Mouse (Mus musculus) cerebellum, postnatal 36 days (tissue): ENCODE data around the gene Dera.
A peak's percentile ranks its signal among the peaks of the same experiment; 100 is the strongest.

Experiments
- DNase-seq, 2 experiments: peaks; one replicate each; pipeline ENCODE4 v3.0.0; 2021 to 2022; ENCODE audit warnings: mixed read lengths in 2 of 2

Dera gene

DNA sequence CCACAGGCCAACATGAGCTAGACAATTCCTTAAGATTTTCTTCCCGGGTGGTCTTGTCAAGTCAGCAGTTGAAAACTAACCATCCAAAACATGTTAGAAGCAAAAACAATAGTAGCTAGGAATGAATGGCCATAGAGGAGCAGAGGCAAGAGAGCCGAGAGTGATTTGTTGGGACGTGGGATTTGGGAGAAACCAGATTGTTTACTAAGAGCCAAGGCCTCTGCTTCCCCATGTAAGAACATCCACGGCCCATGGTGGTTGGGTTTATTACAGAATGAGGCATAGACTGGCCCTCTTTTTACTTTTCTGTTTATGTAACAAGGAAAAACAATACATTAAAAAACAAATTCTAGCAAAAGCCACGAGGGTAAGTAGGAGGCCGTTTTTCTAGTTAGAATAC, 54.4 kb downstream of the Dera start:
- no peak for DNase-seq

- no peak for DNase-seq
Measured at GRCm38 (mm10) chr6:137810136-137810535, 55.8 kb downstream of the Dera start.

- DNase-seq = no peak
Measured at GRCm38 (mm10) chr6:137814006-137814405, 59.7 kb downstream of the Dera start.

GRCm38 (mm10) chr6:137816508-137816907, 62.2 kb downstream of the Dera start:
- no peak for DNase-seq

DNA sequence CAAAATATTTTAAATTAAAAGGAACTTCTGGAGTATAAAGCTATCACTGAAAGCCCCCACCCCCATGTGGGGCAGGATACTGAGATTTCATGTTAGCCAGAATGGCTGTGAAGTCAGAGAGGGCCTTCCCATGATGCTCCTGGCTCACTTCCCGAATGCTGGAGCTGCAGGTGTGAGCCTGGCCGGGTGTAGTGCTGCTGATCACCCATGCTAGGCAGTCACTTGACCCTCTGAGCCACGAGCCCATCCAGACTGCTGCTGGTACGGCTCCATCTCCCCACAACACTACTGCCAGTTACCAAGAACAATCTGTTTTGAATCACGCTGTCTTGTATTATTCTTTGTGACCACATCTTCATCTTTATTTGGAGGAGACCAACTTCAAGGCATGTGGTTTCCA, 68.2 kb downstream of the Dera start:
- DNase-seq = no peak

- no peak for DNase-seq
Measured at GRCm38 (mm10) chr6:137824046-137825021, 70.0 kb downstream of the Dera start.

DNA sequence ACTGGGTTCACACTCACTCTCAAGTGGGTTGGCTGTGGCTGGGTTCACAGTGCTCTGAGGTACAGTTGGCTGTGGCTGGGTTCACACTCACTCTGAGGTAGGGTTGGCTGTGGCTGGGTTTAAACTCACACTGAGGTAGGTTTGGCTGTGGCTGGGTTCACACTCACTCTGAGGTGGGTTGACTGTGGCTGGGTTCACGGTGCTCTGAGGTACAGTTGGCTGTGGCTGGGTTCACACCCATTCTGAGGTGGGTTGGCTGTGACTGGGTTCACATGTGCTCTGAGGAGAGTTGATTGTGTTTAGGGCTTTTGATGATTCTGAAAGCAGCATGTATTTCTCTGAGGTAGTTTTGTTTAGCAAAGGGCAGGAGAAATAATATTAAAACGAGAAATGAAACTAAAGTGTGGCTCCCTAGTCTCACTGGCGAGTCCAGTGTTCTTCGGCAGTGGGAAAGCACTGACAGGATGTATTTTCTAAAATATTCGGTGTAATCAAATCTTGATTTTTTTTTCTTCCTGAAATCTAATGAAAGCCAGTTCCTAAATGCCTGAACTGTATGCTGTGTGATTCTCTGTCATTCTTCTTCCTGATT, 70.8 kb downstream of the Dera start:
- DNase-seq = no peak

DNA sequence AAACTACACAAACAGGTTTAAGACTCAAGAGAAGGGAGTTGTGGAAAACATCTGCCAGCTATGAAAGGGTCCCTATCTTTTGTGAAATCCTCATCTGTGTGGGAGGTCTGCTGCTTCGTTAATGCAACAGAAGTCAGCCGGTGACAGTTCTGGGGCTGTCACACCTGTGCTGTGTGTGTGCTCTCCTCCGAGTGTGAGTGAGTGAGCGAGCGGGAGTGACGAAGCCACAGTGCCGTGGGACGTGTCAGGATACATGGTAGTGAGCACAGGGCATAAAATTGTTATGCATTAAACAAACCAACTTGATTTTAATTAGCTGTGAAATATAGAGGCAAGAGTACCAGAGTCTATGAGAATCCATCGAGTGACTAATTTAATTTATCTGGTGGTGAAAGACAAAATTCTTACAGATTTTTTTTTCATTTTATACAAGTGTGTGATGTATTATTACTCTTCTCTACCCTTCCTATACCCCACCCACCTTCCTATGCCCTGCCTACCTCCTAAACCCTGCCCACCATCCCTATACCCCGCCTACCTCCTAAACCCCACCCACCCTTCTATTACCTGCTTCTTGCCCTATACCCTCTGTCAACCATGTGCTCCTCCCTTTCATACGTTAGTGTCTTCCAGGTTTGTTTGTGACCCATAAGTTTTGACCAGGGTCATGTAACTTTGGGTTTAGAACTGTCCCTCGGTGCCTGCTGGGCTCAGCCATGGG, 74.9 kb downstream of the Dera start:
- no peak for DNase-seq

- DNase-seq = no peak
Measured at GRCm38 (mm10) chr6:137836799-137837198, 82.5 kb downstream of the Dera start.

DNA sequence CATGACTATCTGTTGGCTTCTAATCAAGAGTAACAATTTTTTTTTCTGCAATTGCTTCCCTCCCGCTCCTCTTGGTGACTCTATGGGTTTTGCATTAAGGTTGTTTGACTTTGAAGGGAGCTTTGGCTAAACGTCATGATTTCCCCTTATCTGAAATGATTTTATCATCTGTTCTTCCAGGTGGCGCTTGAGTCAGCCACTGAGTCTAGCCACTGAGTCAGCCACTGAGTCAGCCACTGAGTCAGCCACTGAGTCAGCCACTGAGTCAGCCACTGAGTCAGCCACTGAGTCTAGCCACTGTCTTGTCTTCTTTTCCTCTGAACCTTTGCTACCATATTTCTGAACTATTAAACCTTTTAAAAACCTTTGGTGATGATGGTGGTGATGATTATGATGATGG, 89.0 kb downstream of the Dera start:
- DNase-seq = no peak

- no peak for DNase-seq
Measured at GRCm38 (mm10) chr6:137857198-137858194, 103.2 kb downstream of the Dera start.

DNA sequence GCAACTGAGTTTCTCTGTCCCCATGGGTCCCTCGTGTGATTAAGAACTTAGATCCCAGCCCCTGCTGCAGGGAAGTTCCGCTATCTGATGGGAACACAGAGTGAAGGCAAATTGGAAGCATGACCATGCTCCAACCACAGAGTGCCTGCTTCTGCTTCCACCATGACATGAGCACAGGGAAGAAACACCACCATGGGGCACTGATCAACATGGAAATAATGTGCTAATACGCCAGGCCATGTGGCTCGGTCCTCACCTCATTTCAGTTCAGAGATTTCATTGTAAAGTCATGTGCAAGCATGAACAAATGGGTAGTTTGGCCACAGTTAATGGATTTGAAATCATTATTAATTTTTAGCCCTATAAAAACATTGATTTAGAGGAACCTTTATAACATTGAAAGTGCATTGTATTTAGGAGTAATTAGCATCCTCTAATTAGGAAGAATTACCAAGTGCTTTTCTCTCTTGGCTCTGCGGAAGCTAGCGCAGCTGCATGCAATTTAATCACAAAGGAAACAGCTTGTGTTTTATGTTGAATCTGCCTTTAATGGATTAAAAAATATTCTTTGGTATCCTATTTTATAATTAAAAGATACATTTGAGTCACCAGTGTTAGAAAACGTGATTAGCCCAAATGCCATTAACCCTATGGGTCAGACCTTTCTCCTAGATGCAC, 115.7 kb downstream of the Dera start:
- DNase-seq = no peak

DNA sequence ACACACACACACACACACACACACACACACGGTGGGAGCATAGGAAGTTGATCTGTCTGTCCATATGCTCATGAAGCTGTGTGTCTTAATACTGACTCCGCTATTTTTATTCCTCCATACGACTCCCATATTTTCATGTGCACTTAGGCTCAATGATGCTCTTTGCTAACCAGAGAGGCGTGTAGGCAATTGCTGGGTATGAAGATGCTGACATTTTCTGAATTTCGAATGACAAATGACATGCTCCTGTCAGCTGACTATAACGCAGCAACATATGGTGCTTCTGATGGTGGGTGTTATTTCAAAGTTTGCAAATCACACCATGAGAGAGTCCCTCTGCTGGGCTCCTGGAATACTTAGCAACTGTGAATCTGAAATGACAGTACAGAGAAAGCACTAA, 116.3 kb downstream of the Dera start:
- DNase-seq = no peak

DNA sequence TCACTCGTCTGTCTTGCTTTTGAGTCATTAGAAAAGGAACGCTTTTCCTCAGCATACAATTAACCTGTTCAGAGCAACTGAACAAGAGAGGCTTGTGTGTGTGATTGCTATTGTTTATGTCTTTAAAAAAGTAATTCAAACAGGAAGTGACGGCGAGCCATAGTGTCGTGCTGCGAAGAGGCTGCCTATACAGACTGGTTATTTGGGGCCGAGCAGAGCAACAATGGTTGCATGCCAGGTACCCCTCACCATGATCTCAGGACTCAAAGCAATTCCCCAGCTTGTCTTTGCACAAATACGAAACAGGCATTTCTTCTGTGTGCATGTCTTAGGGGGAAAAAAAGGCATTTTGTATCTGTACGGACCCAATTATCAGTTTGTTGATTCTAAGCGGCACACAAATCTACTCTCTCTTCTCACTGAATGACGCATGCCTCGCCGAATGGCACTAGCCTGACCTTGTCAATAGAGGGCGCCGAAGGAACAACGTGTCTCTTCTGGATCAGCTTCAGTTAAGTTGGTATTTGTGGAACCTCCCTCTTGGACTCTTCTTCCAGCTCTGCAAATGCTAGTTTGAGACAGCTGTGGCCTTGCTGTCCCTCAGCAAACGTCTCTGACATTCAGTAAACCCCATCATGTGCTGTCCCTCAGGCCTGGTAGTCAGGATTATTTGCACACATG, 117.8 kb downstream of the Dera start:
- peak; percentile 23 to 31 for DNase-seq

- no peak for DNase-seq
Measured at GRCm38 (mm10) chr6:137874471-137875244, 120.3 kb downstream of the Dera start.

DNA sequence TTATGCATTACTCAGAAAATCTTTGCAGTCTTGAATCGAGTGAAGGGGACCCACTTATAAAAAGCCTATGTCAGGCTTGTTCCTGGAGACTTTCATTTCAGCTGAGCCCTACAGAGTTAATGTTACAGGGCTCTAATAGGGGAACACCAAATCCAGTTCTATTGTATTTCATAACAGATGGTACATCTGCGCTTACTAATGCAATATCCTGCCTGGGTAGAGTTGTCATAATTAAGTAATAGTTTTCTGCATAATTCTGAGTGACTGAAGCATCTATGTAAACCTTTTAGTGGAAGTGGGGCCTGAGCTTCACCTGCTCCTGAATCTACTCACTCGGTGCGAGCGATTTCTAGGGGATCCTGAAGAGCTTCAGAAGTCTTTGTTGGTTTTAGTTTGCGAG, 131.3 kb downstream of the Dera start:
- no peak for DNase-seq

DNA sequence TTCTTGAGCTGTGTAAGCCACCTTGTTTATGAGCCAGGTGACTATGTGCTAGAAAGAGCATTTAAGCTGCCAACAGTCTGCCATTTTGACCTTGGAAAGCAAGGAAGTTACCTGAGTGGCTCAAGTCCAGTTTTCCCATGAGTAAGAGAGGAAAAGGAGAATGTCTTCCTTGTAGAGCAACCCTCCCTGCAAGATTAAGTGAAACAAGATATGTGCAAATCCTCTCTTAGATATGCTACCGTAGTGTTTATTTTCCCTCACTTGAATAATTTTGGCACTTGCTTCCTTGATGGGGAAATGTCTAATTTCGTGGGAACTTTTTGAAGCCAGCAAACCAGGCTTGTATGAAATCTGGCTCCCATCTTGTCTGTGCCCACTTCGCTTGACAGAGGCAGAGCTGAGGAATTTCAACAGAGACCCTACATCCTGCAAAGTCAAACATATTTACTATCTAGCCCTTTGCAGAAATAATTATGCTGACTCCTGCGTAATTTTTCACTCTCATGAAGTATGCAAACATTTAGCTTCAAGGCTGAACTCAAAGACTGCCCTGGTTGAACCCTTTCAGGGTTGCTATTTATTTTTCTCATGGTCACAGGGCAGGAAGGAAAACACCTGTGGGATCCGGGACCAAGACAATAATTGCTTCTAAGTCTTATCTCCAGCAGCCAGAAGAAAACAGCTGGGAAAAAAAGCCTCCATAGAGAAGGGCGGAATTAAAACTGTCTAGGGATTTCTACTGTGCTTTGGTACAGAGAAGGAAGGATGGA, 132.0 kb downstream of the Dera start:
- no peak for DNase-seq

DNA sequence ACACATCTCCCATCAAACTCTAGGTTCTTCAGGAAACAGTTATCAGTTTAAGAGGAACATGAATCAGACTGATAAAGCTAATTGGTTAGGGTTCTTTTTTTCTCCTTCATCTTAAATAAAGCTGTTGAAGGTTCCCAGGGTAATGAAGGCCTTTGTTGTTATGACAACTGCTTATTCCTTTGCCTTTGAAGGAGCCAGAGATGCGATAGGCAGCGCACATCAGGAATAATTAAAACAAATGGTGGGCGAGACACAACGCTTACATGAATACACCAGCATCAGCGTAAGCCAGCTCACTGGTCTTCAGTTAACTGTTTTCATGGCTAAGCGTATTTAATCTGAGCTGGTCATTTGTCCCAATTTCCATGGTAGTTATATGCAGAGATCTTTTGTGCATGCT, 132.9 kb downstream of the Dera start:
- no peak for DNase-seq

DNA sequence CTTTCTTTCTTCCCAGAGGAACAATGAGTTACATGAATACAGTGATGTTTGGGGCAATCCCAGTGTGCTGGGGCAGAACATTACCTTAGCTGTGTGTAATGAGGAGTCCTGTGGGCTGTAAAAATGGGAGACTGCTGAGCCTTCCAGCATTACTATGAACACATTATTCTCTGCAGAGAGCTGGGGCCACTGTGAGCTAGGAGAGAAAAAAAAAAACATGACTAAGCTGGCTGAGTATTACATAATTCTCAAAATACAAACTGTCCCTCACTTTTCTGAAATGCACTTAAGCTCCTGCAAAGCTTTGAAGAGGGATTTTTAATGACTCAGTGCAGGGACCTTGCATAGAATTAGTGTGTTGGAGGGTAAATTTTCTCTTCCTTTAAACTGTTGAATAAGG, 143.3 kb downstream of the Dera start:
- no peak for DNase-seq

GRCm38 (mm10) chr6:137901255-137901654, 146.9 kb downstream of the Dera start:
- no peak for DNase-seq
